Mouse (Mus musculus) myocyte (in vitro differentiated cells): ENCODE data around the gene Grwd1.

Experiments used
- POLR2A ChIP-seq: IDR thresholded peaks from one replicate; pipeline ENCODE4 v1.6.1; 2011; ENCODE audit warnings: low read depth, mild to moderate bottlenecking, control low read depth, moderate library complexity; ENCODE audit not compliant: insufficient read length
- POLR2AphosphoS2 ChIP-seq: IDR thresholded peaks from one replicate; pipeline ENCODE4 v1.6.1; 2011; ENCODE audit warnings: low read depth, control low read depth; ENCODE audit not compliant: insufficient read length
- USF1 ChIP-seq: IDR thresholded peaks from one replicate; pipeline ENCODE4 v1.6.1; 2011; ENCODE audit warnings: low read depth, mild to moderate bottlenecking, control low read depth, moderate library complexity

- TF ChIP-seq POLR2A: no peak
- no peak for TF ChIP-seq POLR2AphosphoS2
- no peak for TF ChIP-seq USF1
Observed at GRCm38 (mm10) chr7:45798931-45799330, 31.8 kb downstream of the Grwd1 start.
